Mouse (Mus musculus): ENCODE data around the gene Abcb8. TPM values are rescaled to one million over a fixed set of nuclear protein-coding genes. Genes with fewer than 3 reads are reported as not detected.

Abcb8 gene
- polyA plus RNA-seq, 1 experiment = 16.8 TPM

DNA sequence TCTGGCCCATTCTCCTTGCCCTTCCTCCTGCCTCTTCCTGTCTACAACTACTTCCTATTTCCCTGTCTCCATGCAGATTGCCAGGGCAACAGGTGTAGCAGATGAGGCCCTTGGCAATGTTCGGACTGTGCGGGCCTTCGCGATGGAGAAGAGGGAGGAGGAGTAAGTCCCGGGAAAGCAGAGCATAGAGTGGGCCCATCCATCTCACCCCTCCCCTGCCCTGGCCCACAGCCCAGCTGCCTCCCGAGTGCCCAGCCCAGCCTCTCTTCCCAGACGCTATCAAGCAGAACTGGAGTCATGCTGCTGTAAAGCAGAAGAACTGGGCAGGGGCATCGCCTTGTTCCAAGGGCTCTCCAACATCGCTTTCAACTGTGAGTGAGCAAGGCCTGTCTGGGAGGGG, 8.5 kb downstream of the Abcb8 start:
- Histone ChIP-seq H3K4me1 (ENCODE audit: control insufficient read depth, insufficient read depth, low read length) (peaks cover 11% of the 10 kb centered on the region; the same call in 1 of the 2 replicates), H3K27ac (ENCODE audit: insufficient read depth, low read depth, low read length) (no peak overlapping the region), H3K4me3 (ENCODE audit: insufficient read depth, low read length) (no peak overlapping the region)
- no peak for TF ChIP-seq CTCF (IDR thresholded peaks at IDR 0.05; ENCODE audit: low read depth, low read length)
- TF ChIP-seq POLR2A (IDR thresholded peaks at IDR 0.05; ENCODE audit: borderline replicate concordance, low read depth, low read length) = no peak

DNA sequence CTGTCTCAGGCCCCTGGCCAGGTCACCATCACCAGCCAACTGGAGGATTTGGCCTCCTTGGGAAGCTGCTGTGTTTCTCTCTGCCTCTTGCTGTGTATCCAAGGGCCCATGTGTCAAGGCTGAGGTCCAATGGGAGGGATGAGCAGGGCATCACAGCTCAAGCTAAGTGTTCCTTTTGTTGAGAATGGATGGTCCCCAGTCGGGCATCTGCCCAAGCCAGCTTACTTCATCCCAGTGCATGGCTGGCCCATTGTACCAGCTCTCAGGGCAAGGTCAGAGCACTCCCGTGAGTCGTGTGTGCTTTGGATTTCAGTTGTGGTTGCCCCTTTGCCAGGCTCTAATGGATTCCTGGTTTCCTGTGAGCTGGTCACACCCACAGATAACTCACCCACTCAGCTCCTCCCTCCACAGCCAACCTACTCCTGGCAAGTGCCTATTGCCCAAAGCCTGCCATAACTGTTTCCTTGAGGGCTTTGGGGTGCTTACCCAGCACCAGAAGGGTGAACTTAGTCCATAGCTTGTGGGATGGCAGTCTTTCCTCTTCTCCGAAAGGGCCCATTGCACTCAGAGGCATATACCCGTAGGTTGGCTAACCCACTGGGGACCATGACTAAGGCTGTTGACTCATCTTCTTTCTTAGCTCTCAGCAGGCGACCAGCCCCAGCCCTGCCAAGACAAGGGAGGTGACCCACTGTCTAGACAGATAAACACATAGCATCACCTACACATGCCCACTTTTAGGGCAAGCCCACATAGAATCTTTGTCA, 11.3 kb downstream of the Abcb8 start:
- Histone ChIP-seq H3K27ac (ENCODE audit: insufficient read depth, low read depth, low read length) (no peak overlapping the region), H3K4me1 (ENCODE audit: control insufficient read depth, insufficient read depth, low read length) (peaks cover 11% of the 10 kb centered on the region; the same call in 1 of the 2 replicates), H3K4me3 (ENCODE audit: insufficient read depth, low read length) (no peak overlapping the region)
- TF ChIP-seq CTCF (IDR thresholded peaks at IDR 0.05; ENCODE audit: low read depth, low read length) (no peak), POLR2A (IDR thresholded peaks at IDR 0.05; ENCODE audit: borderline replicate concordance, low read depth, low read length) (no peak)

DNA sequence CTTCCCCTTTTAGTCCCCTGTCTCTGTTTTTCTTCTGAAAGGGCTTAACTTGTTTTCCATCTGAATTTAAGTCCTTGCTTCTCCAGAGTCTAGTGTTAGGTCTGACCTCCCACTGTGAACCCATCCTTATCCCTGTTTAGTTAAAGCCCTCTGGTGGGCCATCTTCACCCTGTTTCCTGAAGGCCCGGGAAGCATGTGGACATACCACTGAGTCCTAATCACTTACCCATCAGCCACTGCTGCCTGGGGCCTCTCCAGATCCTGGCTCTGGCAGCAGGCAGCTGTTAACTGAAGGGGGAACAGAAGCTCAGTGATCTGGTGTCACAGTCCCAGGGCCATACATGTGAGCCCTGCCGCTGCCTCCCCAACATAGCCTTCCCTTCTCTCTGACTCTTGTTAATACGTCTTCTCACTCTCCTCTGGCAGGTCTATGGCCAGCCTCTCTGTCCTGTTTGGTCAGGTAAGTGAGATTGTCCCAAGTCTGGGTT, 12.0 kb downstream of the Abcb8 start:
- TF ChIP-seq POLR2A (IDR thresholded peaks at IDR 0.05; ENCODE audit: borderline replicate concordance, low read depth, low read length) = no peak
- TF ChIP-seq CTCF (IDR thresholded peaks at IDR 0.05; ENCODE audit: low read depth, low read length) = no peak
- Histone ChIP-seq H3K4me1 (ENCODE audit: control insufficient read depth, insufficient read depth, low read length) (peaks cover 11% of the 10 kb centered on the region; the same call in 1 of the 2 replicates), H3K27ac (ENCODE audit: insufficient read depth, low read depth, low read length) (no peak overlapping the region), H3K4me3 (ENCODE audit: insufficient read depth, low read length) (no peak overlapping the region)

DNA sequence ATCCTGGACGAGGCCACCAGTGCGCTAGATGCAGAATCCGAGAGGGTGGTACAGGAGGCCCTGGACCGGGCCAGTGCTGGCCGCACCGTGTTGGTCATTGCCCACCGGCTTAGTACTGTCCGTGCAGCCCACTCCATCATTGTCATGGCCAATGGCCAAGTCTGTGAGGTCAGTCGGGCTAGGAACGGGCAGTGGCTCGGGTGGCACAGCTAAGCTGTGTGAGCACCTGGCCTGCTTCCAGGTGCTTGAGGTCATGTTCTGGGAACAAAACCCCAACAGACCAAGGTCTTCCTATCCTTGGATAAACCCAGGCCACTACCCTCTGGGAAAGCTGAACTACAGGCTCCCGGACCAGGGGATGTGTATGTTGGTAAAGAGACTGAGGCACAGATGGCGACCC, 15.2 kb downstream of the Abcb8 start:
- peaks cover 11% of the 10 kb centered on the region; the same call in 1 of the 2 replicates for H3K4me1 ChIP-seq (ENCODE audit: control insufficient read depth, insufficient read depth, low read length)
- TF ChIP-seq POLR2A (IDR thresholded peaks at IDR 0.05; ENCODE audit: borderline replicate concordance, low read depth, low read length) (no peak), CTCF (IDR thresholded peaks at IDR 0.05; ENCODE audit: low read depth, low read length) (no peak)
- no peak overlapping the region for H3K4me3 ChIP-seq (ENCODE audit: insufficient read depth, low read length)
- no peak overlapping the region for H3K27ac ChIP-seq (ENCODE audit: insufficient read depth, low read depth, low read length)

DNA sequence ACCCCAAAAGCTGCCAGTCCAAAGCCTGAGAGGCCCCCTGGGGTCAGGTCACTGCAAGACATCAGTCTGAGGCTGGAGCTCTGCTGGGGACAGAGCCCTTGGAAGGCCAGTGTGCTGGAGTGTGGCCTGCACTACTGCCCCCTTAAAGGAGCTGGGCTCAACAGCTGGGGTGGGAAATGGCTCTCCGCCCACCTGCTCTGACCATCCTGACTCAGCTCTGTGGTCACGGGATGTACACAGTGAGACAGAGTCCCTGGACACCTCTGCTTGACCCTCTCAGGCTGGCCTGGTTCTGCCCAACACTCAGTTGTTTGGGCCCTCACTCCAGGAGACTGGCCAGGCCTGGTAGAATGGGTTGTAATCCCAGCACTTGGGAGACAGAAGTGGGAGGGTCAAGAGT, 16.0 kb downstream of the Abcb8 start:
- Histone ChIP-seq H3K27ac (ENCODE audit: insufficient read depth, low read depth, low read length) (no peak overlapping the region), H3K4me3 (ENCODE audit: insufficient read depth, low read length) (no peak overlapping the region), H3K4me1 (ENCODE audit: control insufficient read depth, insufficient read depth, low read length) (peaks cover 10% of the 10 kb centered on the region; the same call in 1 of the 2 replicates)
- TF ChIP-seq POLR2A (IDR thresholded peaks at IDR 0.05; ENCODE audit: borderline replicate concordance, low read depth, low read length) = no peak
- TF ChIP-seq CTCF (IDR thresholded peaks at IDR 0.05; ENCODE audit: low read depth, low read length) = no peak

DNA sequence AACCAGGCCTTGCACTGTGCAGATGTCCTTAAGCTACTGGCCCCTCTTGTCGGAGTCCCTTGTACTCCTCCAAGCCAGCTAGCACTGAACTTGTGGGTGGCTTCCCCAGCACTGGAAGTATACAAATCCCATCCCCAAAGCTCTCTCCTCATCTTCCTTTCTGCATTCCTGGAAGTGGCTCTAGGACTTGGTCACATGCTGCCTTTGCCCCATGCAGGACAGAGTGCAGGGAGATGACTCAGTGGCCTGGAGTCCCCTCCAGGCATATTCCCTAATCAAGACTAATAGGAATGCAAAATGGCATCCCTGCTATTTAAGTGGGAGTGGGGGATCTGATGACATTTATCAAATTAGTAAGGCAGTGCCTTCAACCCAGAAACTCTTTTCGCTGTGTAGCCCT, 18.6 kb downstream of the Abcb8 start:
- no peak overlapping the region for H3K4me3 ChIP-seq (ENCODE audit: insufficient read depth, low read length)
- TF ChIP-seq CTCF (IDR thresholded peaks at IDR 0.05; ENCODE audit: low read depth, low read length) (no peak), POLR2A (IDR thresholded peaks at IDR 0.05; ENCODE audit: borderline replicate concordance, low read depth, low read length) (no peak)
- peaks cover 5% of the 10 kb centered on the region; the same call in 1 of the 2 replicates for H3K4me1 ChIP-seq (ENCODE audit: control insufficient read depth, insufficient read depth, low read length)
- no peak overlapping the region for H3K27ac ChIP-seq (ENCODE audit: insufficient read depth, low read depth, low read length)

DNA sequence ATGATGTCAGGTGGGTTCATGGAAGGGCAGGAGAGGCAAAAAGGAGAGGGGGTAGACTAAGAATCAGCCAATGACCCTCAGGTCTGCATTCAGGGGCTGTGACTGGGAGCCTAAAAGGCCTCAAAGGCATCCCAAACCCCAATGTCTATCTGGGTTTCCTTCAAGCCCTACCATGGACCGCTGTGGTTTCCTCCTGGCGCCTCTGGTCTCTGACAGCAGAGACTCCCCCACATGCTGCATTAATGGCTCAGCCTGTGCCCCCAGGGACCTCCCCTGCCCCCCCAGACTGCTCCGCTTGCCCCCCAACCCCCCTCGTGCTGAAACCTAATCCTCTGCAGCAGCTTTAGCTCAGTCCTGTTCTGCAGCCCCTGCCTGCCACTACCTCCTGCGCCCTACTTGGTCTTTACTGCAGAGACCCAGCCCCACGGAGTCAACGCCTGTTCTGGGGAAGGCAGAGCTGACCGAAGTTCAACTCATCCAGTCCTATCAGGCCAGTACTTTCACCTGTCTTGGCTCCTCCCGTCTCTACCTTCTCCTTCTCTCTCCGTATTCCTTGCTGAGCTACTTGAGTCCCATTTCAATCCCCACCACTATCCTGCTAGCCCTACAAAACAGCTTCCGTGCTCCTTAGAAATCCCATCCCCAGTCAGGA, 19.7 kb downstream of the Abcb8 start, which contains the start of gene Asic3:
Gene Asic3, plus strand, starts transcription at position 351 of the 652 bp plus-strand sequence.
- TF ChIP-seq CTCF (IDR thresholded peaks at IDR 0.05; ENCODE audit: low read depth, low read length) (no peak), POLR2A (IDR thresholded peaks at IDR 0.05; ENCODE audit: borderline replicate concordance, low read depth, low read length) (no peak)
- H3K27ac ChIP-seq (ENCODE audit: insufficient read depth, low read depth, low read length) = no peak within 1 kb of the TSS
- H3K4me1 ChIP-seq (ENCODE audit: control insufficient read depth, insufficient read depth, low read length) = peaks cover 5% of the 10 kb centered on the region; the same call in 1 of the 2 replicates
- no peak within 1 kb of the TSS for H3K4me3 ChIP-seq (ENCODE audit: insufficient read depth, low read length)

DNA sequence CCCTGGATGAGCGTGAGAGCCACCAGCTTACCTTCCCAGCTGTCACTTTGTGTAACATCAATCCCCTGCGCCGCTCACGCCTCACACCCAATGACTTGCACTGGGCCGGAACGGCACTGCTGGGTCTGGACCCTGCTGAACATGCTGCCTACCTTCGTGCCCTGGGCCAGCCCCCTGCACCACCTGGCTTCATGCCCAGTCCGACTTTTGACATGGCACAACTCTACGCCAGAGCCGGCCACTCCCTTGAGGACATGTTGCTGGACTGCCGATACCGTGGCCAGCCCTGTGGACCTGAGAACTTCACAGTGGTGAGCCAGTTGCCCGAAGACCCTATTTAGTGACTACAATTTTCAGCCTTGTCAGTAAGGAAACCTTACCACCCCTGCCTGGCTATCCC, 20.5 kb downstream of the Abcb8 start:
- no peak overlapping the region for H3K27ac ChIP-seq (ENCODE audit: insufficient read depth, low read depth, low read length)
- H3K4me1 ChIP-seq (ENCODE audit: control insufficient read depth, insufficient read depth, low read length) = peaks cover 5% of the 10 kb centered on the region; the same call in 1 of the 2 replicates
- H3K4me3 ChIP-seq (ENCODE audit: insufficient read depth, low read length) = no peak overlapping the region
- no peak for TF ChIP-seq POLR2A (IDR thresholded peaks at IDR 0.05; ENCODE audit: borderline replicate concordance, low read depth, low read length)

DNA sequence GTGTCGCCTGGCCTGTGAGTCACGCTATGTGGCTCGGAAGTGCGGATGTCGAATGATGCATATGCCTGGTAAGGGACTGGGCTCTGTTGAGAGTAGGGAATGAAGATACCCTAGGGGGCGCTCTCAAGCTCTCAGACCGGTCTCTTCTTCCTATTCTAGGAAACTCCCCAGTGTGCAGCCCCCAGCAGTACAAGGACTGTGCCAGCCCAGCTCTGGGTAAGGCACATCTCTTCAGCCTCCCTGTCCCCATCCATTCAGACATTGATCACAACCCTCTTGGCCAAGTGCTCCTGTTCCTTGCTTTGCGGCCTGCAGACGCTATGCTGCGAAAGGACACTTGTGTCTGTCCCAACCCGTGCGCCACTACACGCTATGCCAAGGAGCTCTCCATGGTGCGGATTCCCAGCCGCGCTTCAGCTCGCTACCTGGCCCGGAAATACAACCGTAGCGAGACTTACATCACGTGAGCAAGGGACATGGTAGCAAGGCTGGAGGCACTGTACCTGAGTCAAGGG, 22.8 kb downstream of the Abcb8 start:
- Histone ChIP-seq H3K27ac (ENCODE audit: insufficient read depth, low read depth, low read length) (no peak overlapping the region), H3K4me3 (ENCODE audit: insufficient read depth, low read length) (no peak overlapping the region), H3K4me1 (ENCODE audit: control insufficient read depth, insufficient read depth, low read length) (peaks cover 5% of the 10 kb centered on the region; the same call in 1 of the 2 replicates)
- TF ChIP-seq CTCF (IDR thresholded peaks at IDR 0.05; ENCODE audit: low read depth, low read length) (peak; percentile 48), POLR2A (IDR thresholded peaks at IDR 0.05; ENCODE audit: borderline replicate concordance, low read depth, low read length) (no peak)

DNA sequence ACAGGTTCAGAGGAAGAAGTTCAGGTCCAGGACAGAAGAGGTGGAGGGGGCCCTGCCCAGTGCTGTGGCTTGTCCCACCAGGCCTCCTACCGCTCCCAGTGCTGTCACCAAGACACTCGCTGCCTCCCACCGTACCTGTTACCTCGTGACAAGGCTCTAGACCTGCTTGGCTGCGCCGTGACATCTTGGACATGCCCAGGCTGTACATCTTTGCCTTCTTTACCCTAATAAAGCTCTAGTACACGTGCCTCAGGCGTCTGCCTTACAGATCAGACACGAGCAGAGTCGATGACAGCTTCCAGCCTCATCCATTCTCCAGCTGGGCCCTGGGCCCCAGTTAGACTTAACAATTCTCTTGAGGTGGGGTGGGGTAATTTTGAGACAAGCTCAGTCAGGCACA, 24.1 kb downstream of the Abcb8 start:
- H3K4me1 ChIP-seq (ENCODE audit: control insufficient read depth, insufficient read depth, low read length) = peaks cover 5% of the 10 kb centered on the region; the same call in 1 of the 2 replicates
- H3K4me3 ChIP-seq (ENCODE audit: insufficient read depth, low read length) = no peak overlapping the region
- H3K27ac ChIP-seq (ENCODE audit: insufficient read depth, low read depth, low read length) = no peak overlapping the region
- TF ChIP-seq CTCF (IDR thresholded peaks at IDR 0.05; ENCODE audit: low read depth, low read length) (no peak), POLR2A (IDR thresholded peaks at IDR 0.05; ENCODE audit: borderline replicate concordance, low read depth, low read length) (no peak)

Data from bone marrow macrophage, adult 2 months (primary cell).